Mouse (Mus musculus) megakaryocyte-erythroid progenitor cell, adult 5 weeks (primary cell): ENCODE results near the gene Olfr1447. TPM values are rescaled to one million over a fixed set of nuclear protein-coding genes. Genes with fewer than 3 reads are reported as not detected.

ENCODE experiments used
- polyA plus RNA-seq: library from polyadenylated mRNA; stranded (reverse); fragments of >175 nt; gene quantifications from 2 replicates; pipeline ENCODE4 v1.2.3, GENCODE M21; 2012

Olfr1447 gene
- polyA plus RNA-seq = not detected in 2 replicates

DNA sequence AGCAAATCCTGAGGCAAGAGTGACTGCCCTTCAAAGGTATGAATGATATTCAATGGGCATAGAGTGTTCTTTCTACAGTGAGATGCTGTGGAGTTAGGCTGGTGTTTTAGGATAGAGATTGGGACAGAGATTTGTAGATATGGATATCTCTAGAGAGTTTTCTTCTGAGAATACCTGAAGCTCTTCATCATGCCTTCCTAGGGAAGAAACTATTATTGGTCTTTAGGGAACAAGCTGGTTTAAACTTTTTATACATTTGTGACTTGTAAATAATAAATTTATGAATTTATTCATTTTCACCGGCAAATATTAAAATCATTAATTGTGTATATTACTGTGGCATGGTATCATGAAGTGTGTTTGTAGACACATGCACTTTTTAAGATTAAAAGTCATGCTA, at the start of gene Olfr1447:
Gene Olfr1447, minus strand, starts transcription at position 101 of the 400 bp plus-strand sequence.

DNA sequence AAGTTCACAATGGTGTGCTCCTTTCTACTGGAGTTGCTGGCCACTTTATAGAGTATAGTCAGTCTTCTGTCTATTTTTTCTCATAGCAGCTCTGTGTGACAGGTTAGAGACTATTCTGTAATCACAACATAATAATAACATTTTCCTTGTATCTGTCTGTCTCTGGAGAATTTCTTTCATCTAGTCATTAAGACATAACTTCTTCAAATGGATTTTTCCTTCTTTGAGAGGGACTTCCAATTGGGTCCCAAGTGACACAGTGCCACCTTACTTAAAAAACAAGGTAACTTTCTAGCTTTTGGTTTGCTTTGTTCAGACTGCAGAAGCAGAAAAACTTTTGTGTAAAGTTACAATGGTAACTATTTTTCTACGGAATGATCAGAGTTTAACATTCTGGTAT, 46.4 kb upstream of the Olfr1447 start, which contains the start of gene Olfr1450:
Gene Olfr1450, plus strand, starts transcription at position 301 of the 400 bp plus-strand sequence.

DNA sequence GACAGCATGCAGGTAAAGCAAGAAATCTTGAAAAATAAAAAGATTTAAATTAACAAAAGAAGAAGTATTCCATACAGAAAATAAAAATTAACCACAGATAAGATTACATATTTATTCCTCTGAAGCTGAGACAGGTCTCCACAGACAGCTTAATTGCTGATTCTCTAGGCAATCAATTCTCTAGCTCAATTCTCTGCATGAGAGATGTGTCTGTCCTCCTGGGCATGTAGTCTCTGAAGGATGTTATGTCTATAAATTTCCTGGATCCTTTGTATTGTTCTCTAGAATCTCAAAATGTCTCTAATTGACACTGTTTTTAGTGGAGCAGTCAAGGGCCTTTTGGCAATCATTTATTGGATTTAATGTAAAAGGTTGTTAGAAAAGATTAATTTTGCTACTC, 27.0 kb upstream of the Olfr1447 start, which contains the start of gene Olfr1449:
Gene Olfr1449, plus strand, starts transcription at position 301 of the 400 bp plus-strand sequence.

DNA sequence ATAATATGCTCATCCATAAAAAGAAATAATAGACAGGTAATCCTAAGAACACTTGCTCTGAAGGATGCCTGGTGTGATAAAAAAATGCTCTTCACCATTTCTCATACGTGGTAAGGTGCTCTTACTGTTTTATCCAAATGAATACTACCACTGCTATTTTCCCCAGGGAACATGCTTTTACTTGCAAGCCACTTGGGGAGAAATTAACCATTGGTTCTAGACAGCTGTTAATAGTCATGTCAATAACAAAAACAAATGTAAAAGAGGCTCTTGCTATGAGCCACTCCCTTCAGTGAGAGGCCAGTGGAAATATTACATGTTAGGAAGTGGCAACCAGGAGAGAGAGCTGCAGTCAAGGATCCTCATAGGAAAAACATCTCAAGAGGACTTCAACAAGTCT, 20.8 kb upstream of the Olfr1447 start, which contains the start of gene Olfr1448:
Gene Olfr1448, minus strand, starts transcription at position 101 of the 400 bp plus-strand sequence.

DNA sequence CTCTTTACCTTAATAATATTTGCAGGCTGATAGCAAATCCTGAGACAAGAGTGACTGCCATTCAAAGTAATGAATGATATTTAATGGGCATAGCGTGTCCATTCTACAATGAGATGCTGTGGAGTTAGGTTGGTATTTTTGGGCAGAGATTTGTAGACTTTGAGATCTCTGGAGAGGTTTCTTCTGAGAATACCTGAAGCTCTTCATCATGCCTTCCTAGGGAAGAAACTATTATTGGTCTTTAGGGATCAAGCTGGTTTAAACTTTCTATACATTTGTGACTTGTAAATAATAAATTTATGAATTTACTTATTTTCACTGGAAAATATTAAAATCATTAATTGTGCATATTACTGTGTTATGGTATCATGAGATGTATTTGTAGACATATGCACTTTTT, 10.1 kb downstream of the Olfr1447 start, which contains the start of gene Olfr1446:
Gene Olfr1446, minus strand, starts transcription at position 101 of the 400 bp plus-strand sequence.

DNA sequence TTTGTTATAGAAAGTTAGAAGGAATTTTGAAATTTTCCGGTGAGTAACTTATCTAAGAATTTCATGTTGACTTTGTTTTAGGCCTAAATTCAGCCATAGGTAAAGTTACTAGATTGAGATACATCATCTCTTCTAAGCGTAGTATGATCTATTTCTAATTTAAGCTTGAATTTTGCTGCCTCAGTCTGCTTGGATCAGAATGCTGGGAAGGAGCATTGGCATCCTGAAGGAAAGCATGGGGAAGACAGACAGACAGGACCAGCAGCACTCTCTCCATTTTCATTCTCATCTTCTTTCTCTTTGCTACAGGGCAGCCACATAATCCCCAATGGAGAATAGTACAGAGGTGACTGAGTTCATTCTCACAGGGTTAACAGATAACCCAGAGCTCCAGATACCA, 20.0 kb downstream of the Olfr1447 start, which contains the start of gene Olfr1445:
Gene Olfr1445, plus strand, starts transcription at position 301 of the 400 bp plus-strand sequence.

DNA sequence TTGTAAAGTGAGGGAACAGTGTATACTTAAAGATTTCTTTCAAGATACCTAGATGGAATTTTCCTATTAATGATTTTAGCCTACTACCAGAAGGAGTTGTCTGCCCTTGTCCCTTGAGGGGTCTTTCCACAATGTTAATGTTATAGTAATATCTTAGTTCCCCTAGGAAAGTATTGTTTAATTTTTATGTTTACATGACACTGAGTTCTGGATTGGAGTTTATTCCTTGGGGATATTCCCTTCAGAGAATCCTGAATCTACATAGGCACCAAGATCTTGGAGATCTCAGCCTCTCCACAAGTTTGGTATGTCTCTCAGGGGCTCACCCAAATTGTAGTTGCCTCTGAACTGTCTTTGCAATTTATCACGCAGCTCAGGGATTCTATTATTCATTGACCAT, 46.6 kb downstream of the Olfr1447 start, which contains the start of gene Olfr1444:
Gene Olfr1444, plus strand, starts transcription at position 301 of the 400 bp plus-strand sequence.

Other genes with a start within 250 kb of the Olfr1447 start
- gene Olfr1442, start 233.3 kb downstream of the Olfr1447 start, polyA plus RNA-seq = not detected in 2 replicates
- not detected in 2 replicates for gene Olfr1443, start 225.6 kb downstream of the Olfr1447 start, polyA plus RNA-seq
- gene Keg1, start 208.0 kb downstream of the Olfr1447 start, polyA plus RNA-seq = not detected in 2 replicates
- gene Cntf, start 138.1 kb downstream of the Olfr1447 start, polyA plus RNA-seq = 0.10 and 0.22 TPM in 2 replicates
- 35.3 and 51.8 TPM in 2 replicates for gene Zfp91, start 107.6 kb downstream of the Olfr1447 start, polyA plus RNA-seq
- gene Lpxn, start 107.5 kb downstream of the Olfr1447 start, polyA plus RNA-seq = 0.18 and 0.88 TPM in 2 replicates
- gene Gm5244, start 57.1 kb downstream of the Olfr1447 start, polyA plus RNA-seq = not detected in 2 replicates
- gene Olfr1444, start 46.5 kb downstream of the Olfr1447 start, polyA plus RNA-seq = not detected in 2 replicates
- not detected in 2 replicates for gene Olfr1445, start 19.9 kb downstream of the Olfr1447 start, polyA plus RNA-seq
- gene Olfr1446, start 10.2 kb downstream of the Olfr1447 start, polyA plus RNA-seq = not detected in 2 replicates
- gene Olfr1448, start 20.7 kb upstream of the Olfr1447 start, polyA plus RNA-seq = not detected in 2 replicates
- gene Olfr1449, start 27.1 kb upstream of the Olfr1447 start, polyA plus RNA-seq = not detected in 2 replicates
- gene Olfr1450, start 46.5 kb upstream of the Olfr1447 start, polyA plus RNA-seq = not detected in 2 replicates
- gene Olfr1451, start 91.3 kb upstream of the Olfr1447 start, polyA plus RNA-seq = not detected in 2 replicates
- not detected in 2 replicates for gene Olfr1453, start 124.6 kb upstream of the Olfr1447 start, polyA plus RNA-seq
- not detected in 2 replicates for gene Olfr1454, start 156.9 kb upstream of the Olfr1447 start, polyA plus RNA-seq
- gene Olfr1457, start 194.1 kb upstream of the Olfr1447 start, polyA plus RNA-seq = not detected in 2 replicates
- not detected in 2 replicates for gene Olfr1458, start 203.0 kb upstream of the Olfr1447 start, polyA plus RNA-seq
- gene Olfr1459, start 245.8 kb upstream of the Olfr1447 start, polyA plus RNA-seq = not detected in 2 replicates